Mouse (Mus musculus) heart, embryonic 13.5 days (tissue): ENCODE data around the gene Fcho2. TPM values are rescaled to one million over a fixed set of nuclear protein-coding genes. Genes with fewer than 3 reads are reported as not detected.

Experiments
- polyA plus RNA-seq: library from polyadenylated mRNA; unstranded; fragments of >200 nt; fragmentation: Nextera tagmentation; extraction: Ambion mirVana; gene quantifications from 2 replicates; pipeline ENCODE4 v1.2.1, GENCODE M21; 2015

Gene Fcho2
- polyA plus RNA-seq, 1 experiment from 2014 or later: 26.3 TPM

Other genes starting within 250 kb of the Fcho2 start
- not detected in 2 replicates for gene Tmem174, start 178.0 kb downstream of the Fcho2 start, polyA plus RNA-seq
- 1.2 and 2.3 TPM in 2 replicates for gene Tmem171, start 120.6 kb downstream of the Fcho2 start, polyA plus RNA-seq
- 36.9 and 39.6 TPM in 2 replicates for gene Tnpo1, start 110.9 kb upstream of the Fcho2 start, polyA plus RNA-seq
- not detected in 2 replicates for gene 1700024P04Rik, start 169.1 kb upstream of the Fcho2 start, polyA plus RNA-seq